Mouse (Mus musculus) lung, postnatal 4 days (tissue): Measurements from ENCODE around the gene Scn4b.

ENCODE experiments used
- DNase-seq, 2 experiments: peaks; one replicate each; pipeline ENCODE4 v3.0.0; 2021

The Scn4b gene

GRCm38 (mm10) chr9:45195468-45195867 is 57.3 kb downstream of the Scn4b start:
- DNase-seq, result no peak

GRCm38 (mm10) chr9:45196125-45196830 is 58.1 kb downstream of the Scn4b start:
- no peak for DNase-seq

- DNase-seq, result no peak
Observed at GRCm38 (mm10) chr9:45197549-45197948, 59.4 kb downstream of the Scn4b start.

- peak; percentile 49 to 57 for DNase-seq
Observed at GRCm38 (mm10) chr9:45201319-45201947, 63.2 kb downstream of the Scn4b start.

- no peak for DNase-seq
Observed at GRCm38 (mm10) chr9:45202021-45202798, 64.0 kb downstream of the Scn4b start.
